Mouse (Mus musculus) liver, adult 2 months (tissue): ENCODE measurements around the gene Hrh1.

ENCODE experiments used
- CTCF ChIP-seq: fragments of 200-500 bp; IDR thresholded peaks from 2 replicates; pipeline ENCODE4 v1.5.1; 2011; ENCODE audit warnings: low read depth, low read length, control low read depth
- POLR2A ChIP-seq: fragments of 200-500 bp; IDR thresholded peaks from 2 replicates; pipeline ENCODE4 v1.6.1; 2011; ENCODE audit warnings: low read length, control low read depth; ENCODE audit not compliant: insufficient read depth; ENCODE audit errors: extremely low read depth

DNA sequence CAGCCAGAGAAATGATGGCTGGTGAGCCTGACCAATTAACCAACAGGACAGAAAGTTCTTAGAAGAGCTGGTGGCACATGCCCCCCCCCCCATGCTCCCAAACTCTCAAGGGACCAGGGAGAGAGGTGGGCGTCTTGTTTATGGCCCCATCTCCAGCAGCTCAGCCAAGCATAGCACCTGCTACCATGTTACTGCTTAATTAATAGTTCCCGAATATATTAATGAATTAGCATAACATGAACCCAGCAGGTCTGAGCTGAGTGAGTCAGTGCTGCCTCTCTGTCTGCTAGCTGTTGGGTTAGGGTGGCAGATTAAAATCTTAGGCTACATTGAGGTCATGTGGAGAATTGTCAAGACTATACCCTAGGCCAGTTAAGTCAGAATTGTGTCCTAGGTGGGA, 62.2 kb downstream of the Hrh1 start:
- TF ChIP-seq CTCF (no peak), POLR2A (no peak)
